Mouse (Mus musculus): ENCODE measurements around the gene Snx20. TPM values are rescaled to one million over a fixed set of nuclear protein-coding genes. Genes with fewer than 3 reads are reported as not detected.
"Not testable (repeated sequence)": the region's sequence is repeated elsewhere in the genome, so short reads cannot be mapped to it uniquely, and the experiment has no call there.

Snx20 gene
- polyA plus RNA-seq, 1 experiment from 2014 or later: 1.3 TPM

- Histone ChIP-seq H3K9me3 (no peaks in the 10 kb centered on the region), H3K4me1 (0 out of 2 replicates have a peak, but pooled peaks cover 4% of the 10 kb centered on the region), H3K27ac (no peak overlapping the region), H3K27me3 (ENCODE audit: insufficient read depth, poor library complexity, severe bottlenecking) (peaks cover 12% of the 10 kb centered on the region; the same call in 1 of the 2 replicates), H3K36me3 (no peaks in the 10 kb centered on the region), H3K4me3 (no peak overlapping the region)
- no peak for DNase-seq (ENCODE audit: low spot score)
- 79% methylated on average over 16 of the region's 16 CpGs for WGBS
Measured at GRCm38 (mm10) chr8:88664121-88664520, 28.2 kb upstream of the Snx20 start.

- peaks cover 12% of the 10 kb centered on the region; the same call in 1 of the 2 replicates for H3K27me3 ChIP-seq (ENCODE audit: insufficient read depth, poor library complexity, severe bottlenecking)
- H3K4me1 ChIP-seq: 0 out of 2 replicates have a peak, but pooled peaks cover 4% of the 10 kb centered on the region
- no peaks in the 10 kb centered on the region for H3K36me3 ChIP-seq
- no peak for DNase-seq (ENCODE audit: low spot score)
- H3K4me3 ChIP-seq: no peak overlapping the region
- no peaks in the 10 kb centered on the region for H3K9me3 ChIP-seq
- no peak overlapping the region for H3K27ac ChIP-seq
- WGBS: 45% methylated on average over 6 of the region's 6 CpGs
Measured at GRCm38 (mm10) chr8:88662401-88662821, 26.5 kb upstream of the Snx20 start.

GRCm38 (mm10) chr8:88659873-88660272 is 23.9 kb upstream of the Snx20 start:
- H3K4me1 ChIP-seq: 0 out of 2 replicates have a peak, but pooled peaks cover 4% of the 10 kb centered on the region
- WGBS: 85% methylated on average over 3 of the region's 3 CpGs

DNA sequence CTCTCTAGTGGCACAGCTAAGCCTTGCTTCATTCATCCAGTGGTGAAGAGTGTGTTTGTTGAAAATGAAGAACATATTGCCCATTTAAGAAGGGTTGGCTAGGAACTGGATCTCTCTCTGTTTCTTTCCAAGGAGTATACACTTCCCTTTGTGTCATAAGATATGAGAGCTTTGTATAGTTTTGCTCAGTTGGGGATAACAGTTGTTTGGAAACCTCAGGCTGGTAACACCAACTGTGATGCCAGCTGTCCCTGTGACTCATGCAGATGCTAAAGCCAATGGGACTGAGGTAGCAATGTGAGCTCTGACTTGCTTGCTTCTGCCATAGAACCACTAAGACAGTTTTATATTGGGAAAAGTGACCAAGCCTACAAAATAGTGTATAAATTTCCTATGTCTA is 19.4 kb upstream of the Snx20 start:
- DNase-seq (ENCODE audit: low spot score): no peak
- Histone ChIP-seq H3K9me3 (no peaks in the 10 kb centered on the region), H3K27me3 (ENCODE audit: insufficient read depth, poor library complexity, severe bottlenecking) (0 out of 2 replicates have a peak, but pooled peaks cover 6% of the 10 kb centered on the region), H3K4me1 (0 out of 2 replicates have a peak, but pooled peaks cover 5% of the 10 kb centered on the region), H3K36me3 (no peaks in the 10 kb centered on the region), H3K27ac (no peak overlapping the region), H3K4me3 (no peak overlapping the region)

More at GRCm38 (mm10) chr8:88659873-88660272, 23.9 kb upstream of the Snx20 start:
- no peak overlapping the region for H3K4me3 ChIP-seq
- peaks cover 12% of the 10 kb centered on the region; the same call in 1 of the 2 replicates for H3K27me3 ChIP-seq (ENCODE audit: insufficient read depth, poor library complexity, severe bottlenecking)
- H3K36me3 ChIP-seq: no peaks in the 10 kb centered on the region
- H3K27ac ChIP-seq: no peak overlapping the region
- no peaks in the 10 kb centered on the region for H3K9me3 ChIP-seq
- no peak for DNase-seq (ENCODE audit: low spot score)

GRCm38 (mm10) chr8:88651122-88651521 is 15.2 kb upstream of the Snx20 start:
- Histone ChIP-seq H3K27me3 (ENCODE audit: insufficient read depth, poor library complexity, severe bottlenecking) (peaks cover 45% of the 10 kb centered on the region), H3K4me1 (peaks cover 28% of the 10 kb centered on the region)
- not testable (repeated sequence) for H3K4me3 ChIP-seq; DNase-seq (ENCODE audit: low spot score); H3K36me3 ChIP-seq; H3K9me3 ChIP-seq; H3K27ac ChIP-seq
- WGBS: 52% methylated on average over 4 of the region's 4 CpGs

DNA sequence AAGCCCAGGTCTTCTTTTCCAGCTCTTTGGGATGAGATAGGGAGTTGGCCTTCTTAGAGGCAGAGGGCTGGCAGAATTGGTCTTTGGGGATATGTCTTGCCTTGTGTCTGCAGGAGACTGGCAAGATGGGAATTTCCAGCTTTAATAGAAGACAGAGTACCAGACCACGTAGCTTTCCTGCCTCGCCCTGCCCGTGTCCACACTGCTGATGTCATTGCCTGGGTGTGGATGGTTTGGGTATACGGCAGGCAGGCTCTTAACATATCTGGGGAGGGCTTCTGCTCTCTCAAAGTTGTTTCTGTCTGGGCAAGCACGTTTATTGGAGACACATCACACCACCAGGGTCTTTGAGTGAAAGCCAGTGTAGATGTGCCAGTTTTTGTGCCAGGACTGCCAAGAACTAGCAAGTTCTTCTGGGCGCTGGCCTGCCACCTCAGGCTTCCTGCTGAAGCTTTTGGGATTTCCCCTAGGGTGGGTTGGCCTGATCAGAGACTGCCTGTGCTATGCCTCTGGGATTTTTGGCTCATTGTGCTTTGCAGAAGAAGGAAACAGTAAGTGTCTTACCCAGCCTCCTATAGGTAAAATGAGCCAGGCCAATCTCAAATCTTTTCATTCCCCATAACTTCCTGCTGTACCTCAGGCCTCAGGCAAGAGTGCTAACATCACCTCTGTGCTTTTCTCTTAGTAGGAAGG is 14.2 kb upstream of the Snx20 start:
- Histone ChIP-seq H3K27me3 (ENCODE audit: insufficient read depth, poor library complexity, severe bottlenecking) (peaks cover 49% of the 10 kb centered on the region), H3K36me3 (no peaks in the 10 kb centered on the region), H3K4me3 (no peak overlapping the region), H3K4me1 (peaks cover 32% of the 10 kb centered on the region), H3K27ac (no peak overlapping the region), H3K9me3 (no peaks in the 10 kb centered on the region)
- DNase-seq (ENCODE audit: low spot score): no peak
- 65% methylated on average over 6 of the region's 6 CpGs for WGBS

- Histone ChIP-seq H3K27me3 (ENCODE audit: insufficient read depth, poor library complexity, severe bottlenecking) (peaks cover 49% of the 10 kb centered on the region), H3K9me3 (no peaks in the 10 kb centered on the region), H3K27ac (no peak overlapping the region), H3K36me3 (no peaks in the 10 kb centered on the region), H3K4me3 (no peak overlapping the region), H3K4me1 (peaks cover 32% of the 10 kb centered on the region)
- no peak for DNase-seq (ENCODE audit: low spot score)
Measured at GRCm38 (mm10) chr8:88648322-88648721, 12.4 kb upstream of the Snx20 start.

- 10% methylated on average over 33 of the region's 33 CpGs for WGBS
- no peaks in the 10 kb centered on the region for H3K9me3 ChIP-seq
- H3K27me3 ChIP-seq (ENCODE audit: insufficient read depth, poor library complexity, severe bottlenecking): peaks cover 49% of the 10 kb centered on the region
- H3K4me3 ChIP-seq: peak within 1 kb of the TSS; percentile 59
- DNase-seq (ENCODE audit: low spot score): peak; percentile 89
- H3K4me1 ChIP-seq: peaks cover 32% of the 10 kb centered on the region
- H3K27ac ChIP-seq: peak within 1 kb of the TSS; percentile 29; the same call in 1 of the 2 replicates
- no peaks in the 10 kb centered on the region for H3K36me3 ChIP-seq
Measured at GRCm38 (mm10) chr8:88646837-88647778, 11.2 kb upstream of the Snx20 start, which contains the start of gene Nod2. Gene Nod2 (plus strand): TSS chr8:88647315.

DNA sequence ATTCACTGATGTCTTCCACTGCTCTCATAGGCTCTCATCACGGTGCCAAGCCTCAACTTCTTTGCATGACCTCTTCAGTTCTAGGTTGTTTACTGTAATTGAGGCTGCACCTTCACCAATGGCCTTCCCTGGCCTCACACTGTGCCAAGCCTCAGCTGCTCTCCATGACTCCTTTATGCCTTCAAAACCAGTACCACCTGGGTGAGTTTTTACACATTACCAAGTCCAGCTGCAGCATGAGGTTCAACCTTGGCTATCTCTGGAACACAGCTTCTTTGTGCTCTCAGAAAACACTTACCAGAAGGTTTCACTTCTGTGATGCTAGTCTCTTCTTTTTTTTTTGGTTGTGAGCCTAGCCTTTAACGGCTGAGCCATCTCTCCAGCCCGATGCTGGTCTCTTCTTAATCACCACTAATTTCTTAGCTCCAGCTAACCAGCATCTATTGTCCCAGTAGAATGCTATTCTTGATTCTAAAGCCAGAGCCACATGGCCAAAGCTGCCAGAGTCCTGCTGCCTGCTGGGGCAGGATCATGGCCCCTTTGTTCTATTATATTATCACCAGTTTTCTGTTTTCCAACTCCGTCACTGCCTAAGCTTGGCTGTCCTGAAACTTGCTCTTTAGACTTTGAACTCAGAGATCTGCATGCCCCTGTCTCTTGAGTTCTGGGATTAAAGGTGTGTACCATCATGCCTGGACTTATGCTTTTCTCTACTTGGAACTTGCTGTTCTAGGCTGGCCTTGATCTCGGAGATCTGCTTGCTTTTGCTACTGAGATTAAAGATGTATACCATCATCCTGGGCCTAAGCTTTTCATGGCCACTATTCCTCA is 7.0 kb upstream of the Snx20 start:
- peaks cover 21% of the 10 kb centered on the region for H3K27me3 ChIP-seq (ENCODE audit: insufficient read depth, poor library complexity, severe bottlenecking)
- no peak for DNase-seq (ENCODE audit: low spot score)
- H3K4me3 ChIP-seq: no peak overlapping the region
- H3K27ac ChIP-seq: no peak overlapping the region
- H3K4me1 ChIP-seq: peaks cover 20% of the 10 kb centered on the region
- WGBS: 80% methylated on average over 5 of the region's 5 CpGs
- H3K36me3 ChIP-seq: no peaks in the 10 kb centered on the region
- H3K9me3 ChIP-seq: no peaks in the 10 kb centered on the region

DNA sequence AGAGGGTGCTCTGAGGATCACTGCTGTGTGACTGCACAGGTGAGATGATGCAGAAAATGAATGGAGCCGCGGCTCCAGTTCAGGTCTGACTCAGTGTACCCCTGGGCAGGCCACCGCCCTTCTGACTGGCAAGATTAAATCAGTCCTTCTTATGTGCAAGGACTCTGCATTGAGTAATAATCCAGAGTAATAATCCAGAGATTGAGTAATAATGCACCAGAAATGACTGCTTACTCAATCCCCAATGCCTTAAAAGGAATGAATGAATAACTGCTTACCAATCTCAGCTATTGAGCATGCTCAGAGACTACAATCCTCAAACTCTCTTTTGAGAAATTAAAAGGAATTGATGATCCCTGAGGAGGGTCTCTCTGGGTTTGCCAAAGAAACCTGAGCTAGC is 3.0 kb upstream of the Snx20 start:
- 0 out of 2 replicates have a peak, but pooled peaks cover 4% of the 10 kb centered on the region for H3K27me3 ChIP-seq (ENCODE audit: insufficient read depth, poor library complexity, severe bottlenecking)
- H3K9me3 ChIP-seq: no peaks in the 10 kb centered on the region
- WGBS: 93% methylated on average over 3 of the region's 3 CpGs
- no peak overlapping the region for H3K4me3 ChIP-seq
- H3K4me1 ChIP-seq: peaks cover 4% of the 10 kb centered on the region; the same call in 1 of the 2 replicates
- no peak for DNase-seq (ENCODE audit: low spot score)
- no peak overlapping the region for H3K27ac ChIP-seq
- no peaks in the 10 kb centered on the region for H3K36me3 ChIP-seq

- WGBS: 73% methylated on average over 9 of the region's 9 CpGs
- Histone ChIP-seq H3K9me3 (no peaks in the 10 kb centered on the region), H3K4me3 (no peak overlapping the region), H3K4me1 (peaks cover 13% of the 10 kb centered on the region; the same call in 1 of the 2 replicates), H3K36me3 (no peaks in the 10 kb centered on the region), H3K27ac (no peak overlapping the region), H3K27me3 (ENCODE audit: insufficient read depth, poor library complexity, severe bottlenecking) (0 out of 2 replicates have a peak, but pooled peaks cover 6% of the 10 kb centered on the region)
- no peak for DNase-seq (ENCODE audit: low spot score)
Measured at GRCm38 (mm10) chr8:88637092-88638000, 1.4 kb upstream of the Snx20 start.
